Mouse (Mus musculus) liver, embryonic 15.5 days (tissue): ENCODE results near the gene Wdr90. TPM values are rescaled to one million over a fixed set of nuclear protein-coding genes. Genes with fewer than 3 reads are reported as not detected.

ENCODE experiments used
- ATAC-seq: fragments of 200-750 bp; cut with Nextera tagmentation; 2 replicates; pipeline ENCODE4 v1.8.0; 2017; ENCODE audit warnings: moderate number of reproducible peaks, mild to moderate bottlenecking, moderate library complexity; ENCODE audit not compliant: insufficient read depth
- H3K27ac ChIP-seq: fragments of 300-500 bp; sonication (generic); replicated peaks from 2 replicates; pipeline ENCODE4 v1.5.1; 2015; ENCODE audit warnings: mild to moderate bottlenecking, inconsistent platforms
- H3K27me3 ChIP-seq: fragments of 300-500 bp; sonication (generic); 2 replicates; pipeline ENCODE4 v1.6.1; 2015; ENCODE audit warnings: mild to moderate bottlenecking, inconsistent platforms
- H3K36me3 ChIP-seq: fragments of 300-500 bp; sonication (generic); replicated peaks from 2 replicates; pipeline ENCODE4 v1.6.1; 2015; ENCODE audit warnings: moderate library complexity, mild to moderate bottlenecking, inconsistent platforms
- H3K4me1 ChIP-seq: fragments of 300-500 bp; sonication (generic); replicated peaks from 2 replicates; pipeline ENCODE4 v1.6.1; 2015; ENCODE audit warnings: inconsistent platforms
- H3K4me2 ChIP-seq: fragments of 300-500 bp; sonication (generic); 2 replicates; pipeline ENCODE4 v1.6.1; 2015; ENCODE audit warnings: moderate library complexity, mild to moderate bottlenecking, inconsistent platforms
- H3K4me3 ChIP-seq: fragments of 300-500 bp; sonication (generic); replicated peaks from 2 replicates; pipeline ENCODE4 v1.5.1; 2015; ENCODE audit warnings: mild to moderate bottlenecking, inconsistent platforms
- H3K9ac ChIP-seq: fragments of 300-500 bp; sonication (generic); 2 replicates; pipeline ENCODE4 v1.6.1; 2015; ENCODE audit warnings: moderate library complexity, mild to moderate bottlenecking, inconsistent platforms
- H3K9me3 ChIP-seq: fragments of 300-500 bp; sonication (generic); replicated peaks from 2 replicates; pipeline ENCODE4 v1.6.1; 2016; ENCODE audit warnings: inconsistent platforms
- WGBS: fragments of 180-500 bp; shearing (Covaris S2); methylation state at CpG from one replicate; pipeline ENCODE4 v1.1.7; 2015; ENCODE audit warnings: mixed read lengths; ENCODE audit not compliant: insufficient replicate concordance; 5-methylcytosine and 5-hydroxymethylcytosine counted together
- polyA plus RNA-seq: library from polyadenylated mRNA; unstranded; fragments of >200 nt; fragmentation: Nextera tagmentation; extraction: Ambion mirVana; gene quantifications from 2 replicates; pipeline ENCODE4 v1.2.1, GENCODE M21; 2015

Wdr90 gene
- polyA plus RNA-seq, 1 experiment from 2014 or later: 8.1 TPM

DNA sequence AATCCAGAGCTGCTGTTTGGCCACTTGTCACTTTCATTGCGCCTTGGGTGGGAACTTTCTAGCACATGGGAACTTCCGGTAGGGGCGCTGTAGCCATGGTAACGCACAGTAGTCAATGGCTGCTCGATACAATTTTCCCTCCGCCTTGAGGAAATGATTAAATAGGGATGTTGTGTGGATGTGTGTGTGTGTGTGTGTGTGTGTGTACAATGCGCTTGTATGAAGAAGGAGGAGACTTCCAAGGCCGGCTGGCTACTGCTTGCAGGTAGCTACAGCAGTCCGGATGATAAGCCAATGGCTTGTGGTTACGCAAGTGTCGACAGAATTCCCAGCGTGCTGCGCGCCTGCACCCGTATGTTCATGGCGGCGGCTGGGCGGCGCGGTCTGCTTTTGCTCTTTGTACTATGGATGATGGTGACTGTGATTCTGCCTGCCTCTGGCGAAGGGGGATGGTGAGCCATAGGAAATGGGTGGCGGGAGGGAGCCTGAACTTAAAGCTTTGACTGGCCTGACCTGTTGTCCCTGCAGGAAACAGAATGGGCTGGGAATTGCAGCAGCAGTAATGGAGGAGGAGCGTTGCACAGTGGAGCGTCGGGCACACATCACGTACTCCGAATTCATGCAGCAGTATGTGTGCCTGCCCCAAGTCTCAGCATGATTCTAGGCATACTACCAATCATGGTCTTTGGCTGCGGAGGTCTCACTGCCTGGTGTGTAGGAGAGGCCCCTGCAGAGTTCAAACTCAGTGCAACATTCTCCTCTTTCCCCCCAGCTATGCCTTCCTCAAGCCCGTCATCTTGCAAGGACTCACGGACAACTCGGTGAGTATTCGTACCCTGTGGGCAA is 32.4 kb downstream of the Wdr90 start, which contains the start of gene Jmjd8:
Gene Jmjd8 (plus strand): TSS at position 156 of the 846 bp plus-strand sequence.
- Histone ChIP-seq H3K4me2 (peak within 1 kb of the TSS; percentile 81), H3K27me3 (no peaks in the 10 kb centered on the region), H3K9ac (peak within 1 kb of the TSS; percentile 61), H3K9me3 (no peaks in the 10 kb centered on the region), H3K4me1 (peaks cover 72% of the 10 kb centered on the region), H3K27ac (peak within 1 kb of the TSS; percentile 69), H3K36me3 (peaks cover 52% of the 10 kb centered on the region), H3K4me3 (peak within 1 kb of the TSS; percentile 65)
- 2% methylated on average over 32 of the region's 32 CpGs for WGBS
- ATAC-seq: no peak

DNA sequence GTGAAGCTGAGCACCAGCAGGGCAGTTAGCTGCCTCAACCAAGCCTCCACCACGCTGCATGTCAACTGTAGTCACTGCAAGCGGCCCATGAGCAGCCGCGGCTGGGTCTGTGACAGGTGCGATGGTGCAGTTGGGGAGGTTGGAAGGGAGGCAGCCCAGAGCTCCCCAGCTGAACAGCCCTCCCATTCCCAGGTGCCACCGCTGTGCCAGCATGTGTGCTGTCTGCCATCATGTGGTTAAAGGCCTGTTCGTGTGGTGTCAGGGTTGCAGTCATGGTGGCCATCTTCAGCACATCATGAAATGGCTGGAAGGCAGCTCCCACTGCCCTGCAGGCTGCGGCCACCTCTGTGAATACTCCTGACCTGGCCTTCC is 33.1 kb downstream of the Wdr90 start:
- peak overlapping the region; percentile 81 for H3K4me2 ChIP-seq
- H3K9me3 ChIP-seq: no peaks in the 10 kb centered on the region
- peak overlapping the region; percentile 65 for H3K4me3 ChIP-seq
- peak overlapping the region; percentile 69 for H3K27ac ChIP-seq
- H3K36me3 ChIP-seq: peaks cover 52% of the 10 kb centered on the region
- H3K9ac ChIP-seq: 0 out of 2 replicates have a peak overlapping the region, but pooled peaks have one; percentile 61
- peaks cover 69% of the 10 kb centered on the region for H3K4me1 ChIP-seq
- no peak for ATAC-seq
- no peaks in the 10 kb centered on the region for H3K27me3 ChIP-seq
- 79% methylated on average over 8 of the region's 8 CpGs for WGBS

DNA sequence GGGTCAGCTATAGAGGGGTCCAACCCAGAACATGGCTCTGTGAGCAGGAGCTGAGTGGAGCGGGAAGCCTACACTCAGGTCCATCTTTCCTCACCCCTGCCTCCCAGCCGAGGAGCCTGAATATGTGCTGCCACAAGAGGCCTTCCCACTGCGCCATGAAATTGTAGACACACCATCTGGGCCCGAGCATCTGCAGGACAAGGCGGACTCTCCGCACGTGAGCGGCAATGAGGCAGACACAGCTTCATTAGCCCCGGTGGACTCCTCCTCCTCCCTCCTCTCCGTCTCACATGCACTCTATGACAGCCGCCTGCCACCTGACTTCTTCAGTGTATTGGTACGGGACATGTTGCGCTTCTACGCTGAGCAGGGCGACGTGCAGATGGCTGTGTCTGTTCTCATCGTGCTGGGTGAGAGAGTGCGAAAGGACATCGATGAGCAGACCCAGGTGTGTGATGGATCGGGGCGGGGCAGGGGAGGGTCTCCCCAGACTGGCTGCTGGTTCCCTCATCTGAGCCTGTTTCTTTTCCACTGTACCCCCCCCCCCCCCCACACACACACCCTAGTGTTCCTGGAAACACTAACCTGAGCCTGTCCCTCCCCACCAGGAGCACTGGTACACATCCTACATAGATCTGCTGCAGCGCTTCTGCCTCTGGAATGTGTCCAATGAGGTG is 33.6 kb downstream of the Wdr90 start:
- H3K4me2 ChIP-seq: peak overlapping the region; percentile 81; the same call in 1 of the 2 replicates
- no peaks in the 10 kb centered on the region for H3K9me3 ChIP-seq
- peaks cover 2% of the 10 kb centered on the region for H3K27me3 ChIP-seq
- WGBS: 87% methylated on average over 22 of the region's 22 CpGs
- peaks cover 52% of the 10 kb centered on the region for H3K36me3 ChIP-seq
- ATAC-seq: no peak
- H3K4me1 ChIP-seq: peaks cover 69% of the 10 kb centered on the region
- H3K27ac ChIP-seq: no peak overlapping the region
- H3K4me3 ChIP-seq: no peak overlapping the region
- H3K9ac ChIP-seq: no peak overlapping the region

DNA sequence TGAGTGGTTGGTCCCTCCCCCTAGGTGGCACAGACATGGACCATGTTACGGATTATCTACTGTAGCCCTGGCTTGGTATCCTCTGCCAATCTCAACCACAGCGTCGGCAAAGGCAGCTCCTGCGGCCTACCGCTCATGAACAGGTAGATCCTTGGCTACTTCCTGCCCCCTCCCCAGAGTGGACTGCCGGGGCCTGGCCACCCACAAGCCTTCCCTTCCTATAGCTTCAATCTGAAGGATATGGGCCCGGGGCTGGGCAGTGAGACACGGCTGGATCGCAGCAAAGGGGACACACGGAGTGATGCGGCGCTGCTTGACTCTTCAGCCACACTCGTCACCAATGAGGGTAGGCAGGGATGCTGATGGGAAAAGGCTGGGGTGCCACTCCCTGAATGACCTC is 34.3 kb downstream of the Wdr90 start:
- peaks cover 66% of the 10 kb centered on the region for H3K4me1 ChIP-seq
- ATAC-seq: no peak
- H3K36me3 ChIP-seq: peaks cover 52% of the 10 kb centered on the region
- H3K4me2 ChIP-seq: no peak overlapping the region
- no peak overlapping the region for H3K4me3 ChIP-seq
- H3K9ac ChIP-seq: no peak overlapping the region
- H3K27me3 ChIP-seq: peaks cover 9% of the 10 kb centered on the region
- H3K27ac ChIP-seq: no peak overlapping the region
- 88% methylated on average over 13 of the region's 13 CpGs for WGBS
- no peaks in the 10 kb centered on the region for H3K9me3 ChIP-seq

DNA sequence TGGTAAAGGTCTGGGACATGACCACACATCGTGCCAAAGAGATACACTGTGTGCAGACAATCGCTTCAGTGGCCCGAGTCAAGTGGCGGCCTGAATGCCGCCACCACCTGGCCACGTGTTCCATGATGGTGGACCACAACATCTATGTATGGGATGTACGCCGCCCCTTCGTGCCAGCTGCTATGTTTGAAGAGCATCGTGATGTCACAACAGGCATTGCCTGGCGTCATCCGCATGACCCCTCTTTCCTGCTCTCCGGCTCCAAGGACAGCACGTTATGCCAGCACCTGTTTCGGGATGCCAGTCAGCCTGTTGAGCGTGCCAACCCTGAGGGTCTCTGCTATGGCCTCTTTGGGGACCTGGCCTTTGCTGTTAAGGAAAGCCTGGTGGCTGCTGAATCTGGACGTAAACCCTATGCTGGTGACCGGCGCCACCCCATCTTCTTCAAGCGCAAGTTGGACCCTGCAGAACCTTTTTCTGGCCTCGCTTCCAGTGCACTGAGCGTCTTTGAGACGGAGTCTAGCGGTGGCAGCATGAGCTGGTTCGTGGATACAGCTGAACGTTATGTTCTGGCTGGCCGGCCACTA is 35.2 kb downstream of the Wdr90 start:
- Histone ChIP-seq H3K4me1 (peaks cover 57% of the 10 kb centered on the region), H3K9ac (no peak overlapping the region), H3K27ac (no peak overlapping the region), H3K27me3 (peaks cover 17% of the 10 kb centered on the region), H3K4me2 (no peak overlapping the region; the same call in 1 of the 2 replicates), H3K36me3 (peaks cover 45% of the 10 kb centered on the region), H3K4me3 (no peak overlapping the region), H3K9me3 (no peaks in the 10 kb centered on the region)
- ATAC-seq: no peak
- WGBS: 89% methylated on average over 27 of the region's 27 CpGs

DNA sequence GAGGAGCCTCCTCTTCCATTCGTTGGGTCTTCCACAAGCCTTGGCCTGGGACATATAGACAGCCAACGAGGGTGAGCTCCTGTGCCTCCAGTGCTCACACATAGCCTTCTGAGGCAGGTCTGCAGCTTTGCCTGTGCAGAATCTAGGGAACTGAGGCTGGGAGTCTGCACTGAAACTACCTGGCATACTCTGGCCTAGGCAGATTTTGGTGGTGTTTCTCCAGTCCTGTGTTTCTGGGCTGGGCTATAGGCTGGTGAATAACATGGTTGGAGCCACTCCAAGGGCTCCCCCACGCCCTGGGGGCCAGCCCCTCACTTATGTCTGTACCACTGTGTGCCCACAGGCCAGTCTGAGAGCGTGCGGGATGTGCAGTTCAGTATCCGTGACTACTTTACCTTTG is 36.0 kb downstream of the Wdr90 start:
- Histone ChIP-seq H3K4me3 (no peak overlapping the region), H3K36me3 (peaks cover 37% of the 10 kb centered on the region), H3K9me3 (no peaks in the 10 kb centered on the region), H3K4me2 (peak overlapping the region; percentile 75), H3K4me1 (peaks cover 49% of the 10 kb centered on the region), H3K9ac (no peak overlapping the region), H3K27me3 (peaks cover 24% of the 10 kb centered on the region), H3K27ac (no peak overlapping the region)
- no peak for ATAC-seq
- WGBS: 70% methylated on average over 6 of the region's 6 CpGs

DNA sequence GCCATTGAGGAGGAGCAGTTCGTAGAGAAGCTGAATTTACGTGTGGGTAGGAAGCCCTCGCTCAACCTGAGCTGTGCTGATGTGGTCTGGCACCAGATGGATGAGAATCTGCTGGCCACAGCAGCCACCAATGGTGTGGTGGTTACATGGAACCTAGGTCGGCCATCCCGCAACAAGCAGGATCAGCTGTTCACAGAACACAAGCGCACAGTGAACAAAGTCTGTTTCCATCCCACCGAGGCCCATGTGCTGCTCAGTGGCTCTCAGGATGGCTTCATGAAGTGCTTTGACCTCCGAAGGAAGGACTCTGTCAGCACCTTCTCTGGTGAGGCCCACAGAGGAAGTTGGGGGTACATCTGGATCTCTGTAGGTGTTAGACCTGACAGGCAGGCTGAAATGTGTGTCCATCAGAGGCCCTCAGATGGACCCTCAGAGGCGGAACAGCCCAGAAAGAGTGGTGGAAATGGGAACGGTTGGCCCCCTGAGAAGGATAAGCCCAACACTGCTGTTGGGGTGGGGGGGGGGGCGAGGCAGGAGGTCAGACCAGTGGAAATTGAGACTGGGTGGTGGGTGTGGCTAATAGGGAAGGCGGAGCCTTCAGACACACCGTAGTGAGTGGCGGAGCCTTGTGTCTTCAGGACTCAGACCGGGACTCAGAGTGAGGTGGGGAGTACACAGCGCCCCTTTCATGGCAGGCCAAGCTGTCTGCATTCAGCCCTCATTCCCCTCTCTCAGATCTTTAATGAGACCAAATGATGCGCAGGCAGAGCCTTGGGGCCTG is 36.7 kb downstream of the Wdr90 start:
- Histone ChIP-seq H3K4me2 (peak overlapping the region; percentile 75), H3K9ac (peak overlapping the region; percentile 74), H3K9me3 (no peaks in the 10 kb centered on the region)

DNA sequence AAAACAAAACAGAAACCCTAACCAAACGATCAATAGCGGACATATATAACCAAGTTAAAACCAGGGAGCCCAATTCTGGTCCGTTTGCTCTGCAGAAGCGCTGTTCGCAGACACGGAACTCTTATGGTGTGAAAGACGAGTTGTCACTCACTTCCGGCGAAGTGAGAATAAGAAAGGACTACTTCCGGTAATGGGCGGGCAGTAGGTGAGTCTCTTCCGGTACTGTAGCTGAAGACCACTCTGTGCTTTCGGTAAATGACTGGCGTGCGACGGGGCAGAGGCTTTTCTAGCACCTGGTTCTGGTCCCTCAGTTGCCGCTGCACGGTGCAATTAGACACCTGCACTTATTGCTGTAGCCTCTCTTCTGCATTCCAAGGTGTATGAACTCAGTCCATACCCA is 37.8 kb downstream of the Wdr90 start, which contains the start of gene Wdr24:
Gene Wdr24 (plus strand): TSS at position 176 of the 400 bp plus-strand sequence.
- Histone ChIP-seq H3K27ac (peak within 1 kb of the TSS; percentile 82), H3K4me3 (peak within 1 kb of the TSS; percentile 79), H3K27me3 (peaks cover 43% of the 10 kb centered on the region), H3K9ac (peak within 1 kb of the TSS; percentile 74), H3K36me3 (peaks cover 28% of the 10 kb centered on the region), H3K4me1 (peaks cover 39% of the 10 kb centered on the region), H3K9me3 (no peaks in the 10 kb centered on the region), H3K4me2 (peak within 1 kb of the TSS; percentile 75)
- peak; percentile 56; the same call in 1 of the 2 replicates for ATAC-seq
- under 1% methylated on average over 18 of the region's 18 CpGs for WGBS

More for the DNA sequence above, 36.7 kb downstream of the Wdr90 start:
- Histone ChIP-seq H3K27me3 (peaks cover 32% of the 10 kb centered on the region), H3K4me1 (peaks cover 44% of the 10 kb centered on the region), H3K27ac (0 out of 2 replicates have a peak overlapping the region, but pooled peaks have one; percentile 82), H3K36me3 (peaks cover 30% of the 10 kb centered on the region), H3K4me3 (peak overlapping the region; percentile 79)
- WGBS: 56% methylated on average over 16 of the region's 17 CpGs
- no peak for ATAC-seq

DNA sequence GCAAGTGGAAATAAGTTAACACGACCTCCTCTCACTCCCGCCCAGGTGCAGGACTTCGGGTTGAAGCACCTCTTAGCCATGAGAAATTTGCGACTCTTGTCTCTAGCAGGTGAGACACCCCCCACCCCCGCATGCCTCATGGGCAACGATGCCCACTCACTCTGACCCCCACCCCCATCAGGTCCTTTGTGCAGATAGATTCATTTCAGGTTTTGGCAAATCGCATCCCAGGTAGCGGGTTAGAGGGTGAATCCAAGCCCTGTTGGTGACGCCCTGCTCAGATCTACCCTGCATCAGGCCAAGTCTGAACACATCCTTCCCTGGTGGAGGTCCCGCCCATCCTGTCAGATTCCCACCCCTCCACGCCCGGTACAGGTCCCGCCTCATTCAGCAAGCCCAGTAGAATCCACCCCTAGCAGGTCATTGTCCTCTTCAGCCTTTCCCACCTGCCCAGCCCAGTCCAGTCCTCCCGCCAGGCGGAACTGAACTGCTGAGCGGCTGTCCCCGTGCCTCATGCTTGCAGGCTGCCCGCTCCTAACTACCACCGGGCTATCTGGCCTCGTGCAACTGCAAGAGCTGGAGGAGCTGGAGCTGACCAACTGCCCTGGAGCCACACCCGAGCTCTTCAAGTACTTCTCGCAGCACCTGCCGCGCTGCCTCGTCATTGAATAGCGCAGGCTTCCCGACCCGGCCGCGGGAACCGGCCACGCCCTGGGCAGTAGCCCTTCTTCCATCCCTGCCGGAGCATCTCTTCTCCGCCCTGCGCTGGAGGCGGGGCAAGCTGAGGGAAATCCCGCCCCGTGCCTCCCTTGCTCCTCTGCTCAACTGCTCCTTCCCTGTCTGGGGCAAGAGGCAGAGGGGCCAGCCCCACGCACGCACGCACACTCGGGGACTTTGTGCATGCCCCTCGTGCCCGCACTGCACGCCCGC is 42.2 kb downstream of the Wdr90 start:
- peak; percentile 48; the same call in 1 of the 2 replicates for ATAC-seq
- Histone ChIP-seq H3K36me3 (no peaks in the 10 kb centered on the region), H3K27ac (no peak overlapping the region), H3K4me2 (peak overlapping the region; percentile 39), H3K9ac (no peak overlapping the region), H3K4me3 (peak overlapping the region; percentile 17), H3K27me3 (peaks cover 83% of the 10 kb centered on the region), H3K4me1 (peaks cover 19% of the 10 kb centered on the region), H3K9me3 (no peaks in the 10 kb centered on the region)
- 6% methylated on average over 46 of the region's 46 CpGs for WGBS

DNA sequence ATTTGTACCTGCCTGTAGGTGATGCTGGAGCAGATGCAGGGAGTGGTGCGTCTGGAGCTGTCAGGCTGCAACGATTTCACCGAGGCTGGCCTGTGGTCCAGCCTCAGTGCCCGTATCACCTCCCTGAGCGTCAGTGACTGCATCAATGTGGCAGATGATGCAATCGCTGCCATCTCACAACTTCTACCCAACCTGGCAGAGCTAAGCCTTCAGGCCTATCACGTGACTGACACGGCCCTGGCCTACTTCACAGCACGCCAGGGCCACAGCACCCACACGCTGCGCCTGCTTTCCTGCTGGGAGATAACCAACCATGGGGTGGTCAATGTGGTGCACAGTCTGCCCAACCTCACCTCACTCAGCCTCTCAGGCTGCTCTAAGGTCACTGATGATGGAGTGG is 43.6 kb downstream of the Wdr90 start:
- Histone ChIP-seq H3K9me3 (no peaks in the 10 kb centered on the region), H3K27ac (no peak overlapping the region), H3K4me2 (no peak overlapping the region), H3K4me1 (peaks cover 10% of the 10 kb centered on the region), H3K4me3 (no peak overlapping the region), H3K36me3 (no peaks in the 10 kb centered on the region), H3K27me3 (peaks cover 94% of the 10 kb centered on the region), H3K9ac (no peak overlapping the region)
- WGBS: 59% methylated on average over 11 of the region's 11 CpGs
- no peak for ATAC-seq
